Mouse (Mus musculus) left cerebral cortex, postnatal 10 days (tissue): ENCODE data around the gene Spata13. TPM values are rescaled to one million over a fixed set of nuclear protein-coding genes. Genes with fewer than 3 reads are reported as not detected.

ENCODE experiments used
- DNase-seq, 2 experiments: peaks; one replicate each; pipeline ENCODE4 v3.0.0; 2021 to 2022; ENCODE audit warnings: low spot score in 2 of 2, mixed read lengths in 1 of 2; ENCODE audit errors: extremely low spot score in 1 of 2
- intact Hi-C: fragments of 180-260 bp; cut with DNase I; formaldehyde crosslinking; loops from one replicate; pipeline ENCODE4 v1.15.1; 2025
- total RNA-seq, 2 experiments: library from RNA; stranded (reverse); gene quantifications; 2 replicates each; pipeline ENCODE4 v1.2.3; 2021

The Spata13 gene
- total RNA-seq = 10 to 100 TPM; 15.8 to 18.9 TPM

GRCm38 (mm10) chr14:60633961-60634864 is at the start of gene Spata13:
Gene Spata13, plus strand, starts transcription at chr14:60634001.
- intact Hi-C loops = no loop called here
- peak; percentile 52 to 90 for DNase-seq

GRCm38 (mm10) chr14:60586687-60587453 is 46.9 kb upstream of the Spata13 start:
- intact Hi-C loops = no loop called here
- peak in 1 of 2 experiments; percentile 28 for DNase-seq

- intact Hi-C loops = no loop called here
- DNase-seq = no peak
These were observed 44.8 kb upstream of the Spata13 start for GRCm38 (mm10) chr14:60589001-60589400.

DNA sequence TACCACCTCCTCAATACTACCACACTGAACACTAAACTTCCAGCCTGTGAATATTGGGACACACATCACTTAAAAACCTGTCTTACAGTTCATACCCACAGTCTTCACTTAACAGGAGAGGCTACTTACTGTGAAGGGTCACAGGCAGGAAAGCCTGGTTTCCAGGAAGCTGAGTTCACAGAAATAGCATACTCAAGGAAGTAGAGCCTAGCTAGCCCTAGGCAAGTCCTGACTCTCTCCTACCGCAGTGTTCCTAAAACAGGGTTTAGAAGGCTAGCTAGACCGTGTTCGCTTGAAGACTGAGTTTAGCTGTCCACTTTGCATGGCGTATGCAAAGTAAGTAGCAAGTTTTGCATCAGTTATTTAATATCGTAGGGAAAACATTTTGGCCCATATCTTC is 41.5 kb upstream of the Spata13 start:
- intact Hi-C loops = no loop called here

GRCm38 (mm10) chr14:60592822-60593221 is 41.0 kb upstream of the Spata13 start:
- intact Hi-C loops = no loop called here

More for the DNA sequence above, 41.5 kb upstream of the Spata13 start:
- no peak for DNase-seq

DNA sequence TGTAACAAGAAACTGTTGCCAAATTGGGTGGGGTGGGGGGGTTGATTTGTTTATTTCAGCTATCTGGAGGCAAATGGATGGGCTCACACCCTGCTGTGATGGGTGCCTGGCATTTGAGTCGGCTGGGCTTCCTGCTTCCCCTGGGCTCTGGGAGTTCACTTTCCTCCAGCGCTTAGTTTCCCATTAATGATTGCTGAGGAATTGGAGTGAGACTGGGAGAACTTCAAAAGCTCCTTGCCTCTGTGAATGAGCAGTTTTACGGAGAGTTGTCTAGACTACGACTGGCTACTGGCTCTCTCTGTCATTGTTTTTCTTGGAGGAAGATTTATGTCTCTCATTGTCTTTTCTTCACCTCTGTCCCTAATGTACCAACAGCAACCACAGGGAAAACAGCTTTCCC is 36.2 kb upstream of the Spata13 start:
- intact Hi-C loops = no loop called here

More at GRCm38 (mm10) chr14:60592822-60593221, 41.0 kb upstream of the Spata13 start:
- peak in 1 of 2 experiments; percentile 35 for DNase-seq

DNA sequence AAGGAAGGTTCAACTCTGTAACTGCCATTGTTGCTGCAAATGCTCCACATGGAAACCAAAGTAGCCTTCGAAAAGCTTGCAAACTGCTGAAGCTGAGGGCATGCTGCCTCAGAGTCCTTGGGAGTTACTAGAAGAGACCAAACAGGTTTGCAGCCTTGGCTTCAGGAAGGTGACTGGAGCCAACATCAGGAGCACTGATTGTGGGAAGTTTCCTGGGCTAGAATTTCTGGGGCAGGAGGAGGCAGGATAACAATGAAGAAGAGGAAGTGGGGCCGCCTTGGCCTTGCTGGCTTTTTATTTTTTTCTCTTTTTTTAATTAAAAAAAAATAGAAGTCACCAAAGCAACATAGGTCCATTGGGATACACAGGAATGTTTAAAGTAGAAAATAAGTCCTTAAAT is 34.8 kb upstream of the Spata13 start:
- peak in 1 of 2 experiments; percentile 26 for DNase-seq
- intact Hi-C loops = no loop called here

More for the DNA sequence above, 36.2 kb upstream of the Spata13 start:
- DNase-seq = no peak

- DNase-seq = no peak
- intact Hi-C loops = no loop called here
These were observed 28.2 kb upstream of the Spata13 start for GRCm38 (mm10) chr14:60605564-60605963.

- peak in 1 of 2 experiments; percentile 57 for DNase-seq
- intact Hi-C loops = no loop called here
These were observed 27.6 kb upstream of the Spata13 start for GRCm38 (mm10) chr14:60606194-60606593.

DNA sequence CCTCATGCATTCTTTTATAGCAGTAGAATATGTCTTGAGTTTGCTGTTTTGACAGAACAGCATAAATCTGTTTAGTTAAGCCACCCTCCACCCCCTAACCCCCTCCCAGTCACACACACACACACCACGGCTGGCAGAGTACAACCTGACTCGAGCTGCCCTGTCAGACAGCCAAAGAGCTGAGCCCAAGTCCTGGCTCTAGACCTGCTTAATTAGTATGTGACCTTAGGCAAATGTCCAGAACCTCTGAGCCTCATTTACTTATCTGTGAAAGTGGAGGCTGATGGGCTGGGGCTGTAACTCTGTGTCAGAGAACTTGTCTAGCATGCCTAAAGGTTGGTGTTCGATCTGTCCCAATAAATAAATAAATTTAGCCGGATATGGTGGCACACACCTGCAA is 26.1 kb upstream of the Spata13 start:
- no peak for DNase-seq

GRCm38 (mm10) chr14:60609160-60609559 is 24.6 kb upstream of the Spata13 start:
- DNase-seq = no peak
- intact Hi-C loops = no loop called here

More for the DNA sequence above, 26.1 kb upstream of the Spata13 start:
- intact Hi-C loops = no loop called here

- intact Hi-C loops = no loop called here
- no peak for DNase-seq
These were observed 21.1 kb upstream of the Spata13 start for GRCm38 (mm10) chr14:60612671-60613070.

DNA sequence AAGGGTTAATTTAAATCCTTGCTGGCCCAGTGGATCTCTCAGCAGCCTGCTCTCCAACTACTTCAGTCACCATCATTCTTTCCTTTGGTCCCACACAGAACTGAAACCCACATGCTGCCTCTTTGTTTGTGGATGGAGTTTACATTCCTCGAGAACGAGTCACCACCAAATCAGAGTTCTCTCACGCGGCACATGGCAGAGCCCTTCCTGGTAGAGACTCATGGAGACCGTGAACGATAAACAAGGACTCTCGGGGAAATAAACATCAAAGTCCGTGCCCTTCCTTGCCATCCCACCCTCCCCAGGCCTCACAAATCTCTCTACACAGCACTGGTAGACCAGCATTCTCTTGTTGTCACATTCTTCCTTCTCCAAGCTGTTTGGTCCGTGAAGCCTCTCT is 12.7 kb upstream of the Spata13 start:
- intact Hi-C loops = no loop called here
- no peak for DNase-seq

DNA sequence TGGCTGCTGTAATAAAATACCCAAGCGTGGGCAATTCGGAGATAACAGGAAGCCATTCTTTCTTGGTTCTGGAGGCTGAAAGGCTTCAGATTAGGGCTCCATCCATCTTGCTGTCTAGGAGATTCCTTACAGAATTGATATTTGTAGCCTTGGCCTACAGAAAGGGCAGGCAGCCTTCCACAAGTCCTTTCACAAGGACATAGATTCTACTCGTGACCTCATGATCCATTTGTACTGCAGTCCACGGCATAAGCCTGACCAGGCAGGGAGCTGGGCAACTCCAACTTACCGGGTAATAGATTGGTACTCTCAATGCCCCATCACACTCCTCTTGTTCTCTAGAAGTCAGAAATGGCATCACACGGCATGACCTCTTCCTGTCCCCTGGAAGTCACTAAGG is 8.3 kb upstream of the Spata13 start:
- no peak for DNase-seq
- intact Hi-C loops = no loop called here

GRCm38 (mm10) chr14:60629887-60630460 is 3.8 kb upstream of the Spata13 start:
- no peak for DNase-seq
- intact Hi-C loops = no loop called here

- intact Hi-C loops = no loop called here
These were observed 2.8 kb upstream of the Spata13 start for GRCm38 (mm10) chr14:60630981-60631380.

DNA sequence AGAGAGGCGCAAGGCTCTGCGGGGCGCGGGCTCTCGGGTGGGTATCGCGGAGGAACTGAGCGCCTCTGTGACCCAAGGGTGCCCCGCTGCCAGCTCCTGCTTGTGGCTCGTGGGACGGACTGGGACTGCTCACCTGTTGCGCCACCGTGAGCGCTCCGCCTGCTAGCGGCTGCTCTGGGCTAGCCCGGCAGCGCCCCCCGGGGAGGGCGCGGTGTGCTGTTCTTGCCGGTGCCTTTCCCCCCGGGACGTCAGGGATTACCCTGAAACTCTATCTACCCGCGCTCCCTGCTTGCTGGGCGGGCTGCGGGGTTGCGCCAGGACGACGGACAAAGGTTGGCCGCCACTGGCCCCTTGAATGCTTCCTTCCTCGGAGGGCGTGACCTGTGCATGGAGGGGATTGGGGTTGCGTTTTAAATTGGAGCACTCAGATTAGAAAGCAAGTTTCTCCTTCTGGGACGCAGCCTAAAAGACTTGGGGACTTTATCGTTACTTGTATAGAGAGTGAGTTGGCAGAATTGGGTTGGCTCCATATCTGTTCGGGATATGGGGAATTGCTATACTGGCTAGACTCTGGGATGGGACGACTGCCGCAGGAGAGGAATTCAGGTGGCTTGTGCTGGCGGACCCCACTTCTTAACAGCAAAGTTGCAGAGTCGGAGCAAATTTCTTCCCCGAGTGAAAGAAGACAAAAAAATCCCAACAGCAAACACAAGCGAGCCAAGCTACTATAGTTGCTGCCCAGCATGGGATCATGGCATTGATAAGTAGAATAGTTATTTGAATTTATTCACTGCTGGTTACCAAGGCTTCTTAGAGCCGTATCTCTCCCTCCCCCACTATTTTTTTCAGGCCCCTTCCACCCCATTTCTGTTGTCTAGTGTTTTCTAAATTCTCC is 1.3 kb downstream of the Spata13 start:
- DNase-seq = peak in 1 of 2 experiments; percentile 65
- intact Hi-C loops = loop anchor here (5.0 kb wide), 1 partner anchor 47 kb away; no protein-coding TSS in a partner anchor

More at GRCm38 (mm10) chr14:60630981-60631380, 2.8 kb upstream of the Spata13 start:
- DNase-seq = no peak

DNA sequence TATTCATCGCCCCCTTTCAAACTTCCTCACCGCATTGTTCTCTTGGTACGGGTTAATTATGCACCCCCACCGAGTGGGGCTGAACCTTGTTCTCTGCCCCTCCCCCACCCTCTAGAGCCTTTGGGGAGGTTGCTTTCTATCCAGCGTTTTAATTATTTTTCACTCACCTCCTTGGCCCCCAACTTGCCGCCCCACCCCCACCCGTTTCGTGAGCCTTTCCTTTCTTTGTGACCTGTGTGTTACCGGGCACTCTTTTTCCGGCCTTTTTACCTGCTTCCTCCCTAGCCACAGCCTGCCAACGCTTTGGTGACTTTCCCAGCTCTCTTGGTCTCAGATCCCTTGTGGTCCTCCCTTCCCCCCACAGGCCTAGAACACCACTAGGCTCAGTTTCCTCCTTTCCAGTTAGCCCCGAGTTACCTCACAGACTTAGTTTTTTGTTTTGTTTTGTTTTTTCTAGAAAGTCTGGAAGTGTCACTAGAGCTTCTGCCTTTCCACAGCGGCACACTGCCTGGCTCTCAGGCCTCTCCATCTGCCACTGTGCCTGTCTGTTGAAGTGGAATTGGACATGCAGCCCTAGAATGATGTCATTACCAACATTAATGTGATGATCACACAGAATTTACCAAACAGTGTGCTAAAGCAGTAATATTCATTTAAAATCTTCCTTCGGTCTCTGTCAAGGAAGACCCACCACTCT is 2.3 kb downstream of the Spata13 start:
- intact Hi-C loops = loop anchor here (5.0 kb wide), 1 partner anchor 46 kb away; no protein-coding TSS in a partner anchor
- no peak for DNase-seq
